Mouse (Mus musculus): ENCODE measurements around the gene Rgs6. TPM values are rescaled to one million over a fixed set of nuclear protein-coding genes. Genes with fewer than 3 reads are reported as not detected.

Gene Rgs6
- total and polyA plus RNA-seq, 3 experiments: not detected

DNA sequence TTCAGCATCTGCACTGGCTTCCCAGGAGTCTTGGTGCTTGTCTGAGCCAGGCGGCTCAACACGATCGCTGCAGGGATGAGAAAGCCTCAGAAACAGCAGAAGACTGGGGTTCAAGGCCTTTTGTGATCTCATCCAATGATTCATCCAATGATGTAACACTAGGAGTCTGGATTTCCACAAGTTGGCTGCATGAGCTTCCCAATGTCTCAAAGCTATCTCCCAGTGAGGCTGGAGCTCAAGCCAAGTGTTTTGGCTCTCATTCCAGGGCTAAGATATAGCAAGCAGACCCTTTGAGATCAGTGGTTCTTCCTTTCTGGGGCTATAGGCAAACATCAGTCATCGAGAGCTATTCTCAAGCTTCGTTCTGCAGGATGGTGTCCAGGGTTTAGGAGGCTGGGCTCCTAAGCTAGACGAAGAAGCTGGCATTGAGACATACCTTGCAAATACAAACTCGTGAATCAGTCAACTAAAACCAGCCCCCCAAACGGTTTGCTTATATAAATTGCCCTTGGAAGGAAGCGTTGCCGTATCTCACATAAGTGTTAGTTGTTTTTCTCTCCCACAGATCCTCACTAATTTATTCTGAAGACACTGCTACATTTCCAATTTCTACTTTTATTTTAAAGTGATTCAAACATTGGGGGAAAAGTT lies 410.7 kb downstream of the Rgs6 start:
- Histone ChIP-seq H3K79me2 (replicated peaks; ENCODE audit: control insufficient read depth, extremely low read depth, insufficient read depth, poor library complexity, severe bottlenecking) (no peaks in the 10 kb centered on the region), H3K36me3 (replicated peaks in 1 of 2; ENCODE audit: control insufficient read depth in 1 of 2, insufficient read depth in 1 of 2, low read length in 1 of 2) (no peaks in the 10 kb centered on the region), H3K9ac (ENCODE audit: insufficient read depth, low read depth) (no peak overlapping the region), H3K27me3 (replicated peaks) (no peaks in the 10 kb centered on the region), H3K4me2 (ENCODE audit: insufficient read depth, low read depth, poor library complexity, severe bottlenecking) (no peak overlapping the region), H3K9me3 (replicated peaks; ENCODE audit: low read length) (no peaks in the 10 kb centered on the region), H3K4me1 (ENCODE audit: control insufficient read depth in 1 of 2, insufficient read depth in 2 of 2) (no peaks in the 10 kb centered on the region), H3K27ac (ENCODE audit: insufficient read depth, low read depth) (no peak overlapping the region), H3K4me3 (replicated peaks in 1 of 3; ENCODE audit: low read depth in 2 of 3, low read length in 2 of 3, poor library complexity in 1 of 3) (no peak overlapping the region)
- in situ Hi-C loops (cut with MboI; ENCODE audit: low pct_ligation_motif_present, low pct_unique_long_range_greater_than_20kb, low sequenced_read_pairs) (no loop called here), dilution Hi-C loops (cut with MboI; ENCODE audit: extremely low pct_ligation_motif_present, extremely low pct_unique_long_range_greater_than_20kb, low sequenced_read_pairs) (no loop called here)
- no peak for DNase-seq (ENCODE audit: extremely low read depth)
- TF ChIP-seq ZMIZ1 (IDR thresholded peaks at IDR 0.05; ENCODE audit: low read depth, low read length) (no peak), CHD2 (IDR thresholded peaks at IDR 0.05; ENCODE audit: low read length) (no peak)

DNA sequence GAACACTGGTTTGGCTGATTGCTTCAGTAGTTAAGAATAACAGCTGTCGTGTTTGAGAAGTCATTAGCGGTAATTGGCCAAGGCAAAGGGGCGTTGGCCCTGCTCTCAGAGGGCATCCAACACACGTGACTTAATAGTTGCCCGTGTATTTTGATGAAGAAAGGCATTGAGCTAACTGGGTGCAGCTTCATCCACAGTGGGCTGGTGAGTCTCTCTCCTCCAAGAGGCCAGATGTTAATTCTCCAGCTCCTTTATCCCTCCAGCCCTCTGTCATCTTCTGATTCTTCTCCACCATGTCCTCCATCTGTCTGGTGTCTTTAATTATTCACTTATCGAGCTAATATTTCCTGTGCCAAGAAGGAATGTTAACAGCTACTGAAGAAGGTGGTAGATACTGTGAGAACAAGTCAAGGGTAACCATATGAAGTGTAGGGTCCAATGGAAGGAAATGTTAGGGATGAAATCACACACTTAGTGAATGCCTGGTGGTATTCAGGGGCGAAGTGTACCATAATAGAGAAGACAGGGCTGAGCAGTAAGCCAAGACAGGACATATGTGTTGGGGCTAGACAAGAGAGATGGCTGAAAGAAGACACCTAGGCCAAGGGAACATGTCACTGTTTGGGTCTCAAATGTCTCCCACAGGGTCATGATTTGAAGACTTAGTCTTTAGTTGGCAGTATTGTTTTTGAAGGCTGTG lies 411.4 kb downstream of the Rgs6 start:
- Histone ChIP-seq H3K9ac (ENCODE audit: insufficient read depth, low read depth) (no peak overlapping the region), H3K36me3 (replicated peaks in 1 of 2; ENCODE audit: control insufficient read depth in 1 of 2, insufficient read depth in 1 of 2, low read length in 1 of 2) (no peaks in the 10 kb centered on the region), H3K4me1 (ENCODE audit: control insufficient read depth in 1 of 2, insufficient read depth in 2 of 2) (no peaks in the 10 kb centered on the region), H3K4me2 (ENCODE audit: insufficient read depth, low read depth, poor library complexity, severe bottlenecking) (no peak overlapping the region), H3K9me3 (replicated peaks; ENCODE audit: low read length) (no peaks in the 10 kb centered on the region), H3K27me3 (replicated peaks) (no peaks in the 10 kb centered on the region), H3K27ac (ENCODE audit: insufficient read depth, low read depth) (no peak overlapping the region), H3K79me2 (replicated peaks; ENCODE audit: control insufficient read depth, extremely low read depth, insufficient read depth, poor library complexity, severe bottlenecking) (no peaks in the 10 kb centered on the region), H3K4me3 (replicated peaks in 1 of 3; ENCODE audit: low read depth in 2 of 3, low read length in 2 of 3, poor library complexity in 1 of 3) (no peak overlapping the region)
- in situ Hi-C loops (cut with MboI; ENCODE audit: low pct_ligation_motif_present, low pct_unique_long_range_greater_than_20kb, low sequenced_read_pairs) (no loop called here), dilution Hi-C loops (cut with MboI; ENCODE audit: extremely low pct_ligation_motif_present, extremely low pct_unique_long_range_greater_than_20kb, low sequenced_read_pairs) (no loop called here)
- no peak for TF ChIP-seq TCF12 (IDR thresholded peaks at IDR 0.05; ENCODE audit: low read depth, low read length)
- TF ChIP-seq JUND (conservative IDR thresholded peaks at IDR 0.05; ENCODE audit: low read depth, low read length): no peak
- TF ChIP-seq NRF1 (IDR thresholded peaks at IDR 0.05; ENCODE audit: low read depth, low read length): no peak
- TF ChIP-seq HCFC1 (IDR thresholded peaks at IDR 0.05; ENCODE audit: low read depth, low read length): no peak
- TF ChIP-seq IRF4 (IDR thresholded peaks at IDR 0.05; ENCODE audit: low read depth, low read length): no peak
- TF ChIP-seq SIN3A (IDR thresholded peaks at IDR 0.05; ENCODE audit: low read length): no peak
- no peak for TF ChIP-seq USF1 (IDR thresholded peaks at IDR 0.05; ENCODE audit: low read depth, low read length)
- no peak for TF ChIP-seq CHD2 (IDR thresholded peaks at IDR 0.05; ENCODE audit: low read length)
- TF ChIP-seq MYC (IDR thresholded peaks at IDR 0.05; ENCODE audit: low read depth, low read length): no peak
- no peak for TF ChIP-seq MXI1 (IDR thresholded peaks at IDR 0.05; ENCODE audit: low read depth, low read length)
- no peak for TF ChIP-seq ELF1 (IDR thresholded peaks at IDR 0.05; ENCODE audit: low read depth, low read length)
- TF ChIP-seq UBTF (IDR thresholded peaks at IDR 0.05; ENCODE audit: low read depth, low read length): no peak
- TF ChIP-seq GABPA (IDR thresholded peaks at IDR 0.05; ENCODE audit: insufficient replicate concordance, low read depth, low read length): no peak
- no peak for TF ChIP-seq BHLHE40 (IDR thresholded peaks at IDR 0.05; ENCODE audit: low read depth, low read length)
- no peak for TF ChIP-seq POLR2AphosphoS2 (IDR thresholded peaks at IDR 0.05; ENCODE audit: low read depth, low read length)
- no peak for TF ChIP-seq MAZ (IDR thresholded peaks at IDR 0.05; ENCODE audit: low read depth, low read length)
- TF ChIP-seq ETS1 (conservative IDR thresholded peaks at IDR 0.05; ENCODE audit: low read depth, low read length): no peak
- DNase-seq (ENCODE audit: extremely low read depth): no peak
